ENCODE assay signal across 14 mouse cellular contexts in genomic region chr6:49670991-49671390, GRCm38 (mm10).
DNase-seq lines count a peak whose midpoint lies in the region; ATAC-seq and TF ChIP-seq lines count a peak whose summit lies in the region.
"Had no signal": no experiment of that assay in that cellular context is flagged by ENCODE, and none has a peak within 500 bp of the region (broad histone marks: within the 10 kb centered on the region; RNA-seq: fewer than 3 reads in every experiment).

No protein-coding gene starts in this region.

- no peak overlapping the region for H3K4me2 ChIP-seq in kidney, embryonic 16.5 days (replicated peaks; ENCODE audit: low read depth, low read length)
- H3K4me2 ChIP-seq: heart, embryonic 15.5 days; liver, embryonic 13.5 days; midbrain, embryonic 11.5 days had no signal

- no peak overlapping the region for H3K4me3 ChIP-seq in kidney, embryonic 16.5 days (ENCODE audit: low read length)
- H3K4me3 ChIP-seq: erythroblast, embryonic 14.5 days; heart, embryonic 15.5 days; liver, embryonic 13.5 days had no signal

- DNase-seq in kidney, adult 11 months, result peak; percentile 53
- peak; percentile 18 for DNase-seq in adrenal gland, postnatal 25 days
- DNase-seq in brain, embryonic 14.5 days (ENCODE audit: low read depth), result peak; percentile 6
- peak; percentile 59 to 61 for DNase-seq in cerebellum, postnatal 36 days
- no peak for DNase-seq in gastrocnemius, postnatal 25 days
- DNase-seq in spleen, postnatal 4 days (ENCODE audit: low spot score in 2 of 2), result no peak
- no peak for DNase-seq in lung, adult 18-20 months
- DNase-seq: embryo, embryonic 11 days; liver, embryonic 13.5 days; thymus, adult 18-20 months had no signal

- no peaks in the 10 kb centered on the region for H3K36me3 ChIP-seq in kidney, embryonic 16.5 days (ENCODE audit: insufficient read depth, low read length)
- H3K36me3 ChIP-seq: heart, embryonic 15.5 days; liver, embryonic 13.5 days had no signal

- H3K9ac ChIP-seq in kidney, embryonic 16.5 days (replicated peaks; ENCODE audit: low read length), result no peak overlapping the region
- H3K9ac ChIP-seq: heart, embryonic 15.5 days; liver, embryonic 13.5 days had no signal

- H3K27ac ChIP-seq in kidney, embryonic 16.5 days (ENCODE audit: low read length), result no peak overlapping the region
- H3K27ac ChIP-seq: heart, embryonic 15.5 days; liver, embryonic 13.5 days had no signal

- no peaks in the 10 kb centered on the region for H3K9me3 ChIP-seq in kidney, embryonic 16.5 days (ENCODE audit: low read length)
- H3K9me3 ChIP-seq: heart, embryonic 15.5 days; liver, embryonic 13.5 days had no signal

- 91% methylated on average over 5 of the region's 5 CpGs for whole genome bisulfite sequencing in kidney, embryonic 16.5 days

- H3K4me1 ChIP-seq in kidney, embryonic 16.5 days (ENCODE audit: insufficient read depth, low read length), result no peaks in the 10 kb centered on the region
- H3K4me1 ChIP-seq: liver, embryonic 13.5 days had no signal

- no peak for ATAC-seq in kidney, embryonic 16.5 days (ENCODE audit: low FRiP score, low TSS enrichment)

- TF ChIP-seq CTCF in brain, embryonic 14.5 days (IDR thresholded peaks at IDR 0.05; ENCODE audit: borderline replicate concordance, extremely low read depth, insufficient read depth, insufficient read length), result no peak

- no peak for TF ChIP-seq POLR2A in brain, embryonic 14.5 days (IDR thresholded peaks at IDR 0.05; ENCODE audit: borderline replicate concordance, extremely low read depth, insufficient read depth, insufficient read length, poor library complexity, severe bottlenecking)

- no peaks in the 10 kb centered on the region for H3K27me3 ChIP-seq in kidney, embryonic 16.5 days (ENCODE audit: insufficient read depth, low read length)
- H3K27me3 ChIP-seq: heart, embryonic 15.5 days; liver, embryonic 13.5 days had no signal

Comparison
In these comparisons a context has a peak if more than half of its experiments do, and no peak if none do; other contexts are left out.
1. DNase-seq: peak in kidney, adult 11 months (single experiment), adrenal gland, postnatal 25 days (single experiment), brain, embryonic 14.5 days (single experiment) and cerebellum, postnatal 36 days (2 of 2); none in gastrocnemius, postnatal 25 days (single experiment), spleen, postnatal 4 days (0 of 2) and lung, adult 18-20 months (0 of 2).